8 mouse cellular contexts compared by ENCODE assay signal in genomic region chr1:31102863-31103657, GRCm38 (mm10).
DNase-seq lines count a peak whose midpoint lies in the region; ATAC-seq lines count a peak whose summit lies in the region.

No protein-coding gene starts in this region.

- peak overlapping the region; percentile 26 for H3K4me2 ChIP-seq in heart, embryonic 13.5 days

- no peak overlapping the region for H3K4me3 ChIP-seq in heart, embryonic 13.5 days

- no peaks in the 10 kb centered on the region for H3K9me3 ChIP-seq in heart, embryonic 13.5 days

- no peaks in the 10 kb centered on the region for H3K36me3 ChIP-seq in heart, embryonic 13.5 days

- peak overlapping the region; percentile 91 for H3K27ac ChIP-seq in heart, embryonic 13.5 days (replicated peaks)

- peak; percentile 74; the same call in 1 of the 2 replicates for ATAC-seq in heart, embryonic 13.5 days (ENCODE audit: extremely low read depth, insufficient number of reproducible peaks, low FRiP score, low TSS enrichment)

- DNase-seq in lung, adult 18-20 months, result peak; percentile 14 to 34
- DNase-seq in lung, postnatal 25 days (ENCODE audit: low spot score), result no peak
- DNase-seq in cerebellum, postnatal 10 days, result peak; percentile 73 to 78
- peak; percentile 40 for DNase-seq in retina, postnatal 1 day
- no peak for DNase-seq in ovary, postnatal 36 days (ENCODE audit: low spot score)
- DNase-seq in gastrocnemius, adult 8-10 months (ENCODE audit: low spot score in 2 of 2), result no peak
- no peak for DNase-seq in embryo, embryonic 10.5 days (ENCODE audit: low spot score)

- no peaks in the 10 kb centered on the region for H3K27me3 ChIP-seq in heart, embryonic 13.5 days (replicated peaks)

- H3K4me1 ChIP-seq in heart, embryonic 13.5 days, result peaks cover 24% of the 10 kb centered on the region

- H3K9ac ChIP-seq in heart, embryonic 13.5 days, result no peak overlapping the region

- WGBS in heart, embryonic 13.5 days, result 18% methylated on average over 12 of the region's 12 CpGs

Comparison
In these comparisons a context has a peak if more than half of its experiments do, and no peak if none do; other contexts are left out.
1. DNase-seq: peak in lung, adult 18-20 months (2 of 2), cerebellum, postnatal 10 days (2 of 2) and retina, postnatal 1 day (single experiment); none in lung, postnatal 25 days (single experiment), ovary, postnatal 36 days (single experiment), gastrocnemius, adult 8-10 months (0 of 2) and embryo, embryonic 10.5 days (single experiment).